Mouse (Mus musculus) heart, adult 2 months (tissue): Measurements from ENCODE around the gene Cerk. TPM values are rescaled to one million over a fixed set of nuclear protein-coding genes. Genes with fewer than 3 reads are reported as not detected.
"Not testable (repeated sequence)": the region's sequence is repeated elsewhere in the genome, so short reads cannot be mapped to it uniquely, and the experiment has no call there.

Experiments
- DNase-seq, 2 experiments: peaks; one replicate each; pipeline ENCODE4 v3.0.0; 2021
- H3K27ac ChIP-seq: fragments of 200-600 bp; 2 replicates; pipeline ENCODE4 v1.8.1; 2022
- H3K27me3 ChIP-seq: fragments of 200-500 bp; 2 replicates; pipeline ENCODE4 v1.6.1; 2012; ENCODE audit warnings: mild to moderate bottlenecking, low read length, inconsistent platforms, mixed read lengths; ENCODE audit not compliant: control insufficient read depth, insufficient read depth
- H3K36me3 ChIP-seq: fragments of 200-500 bp; 2 replicates; pipeline ENCODE4 v1.6.1; 2012; ENCODE audit warnings: low read length, inconsistent platforms; ENCODE audit not compliant: control insufficient read depth, insufficient read depth
- H3K4me1 ChIP-seq: fragments of 200-500 bp; 2 replicates; pipeline ENCODE4 v1.6.1; 2011; ENCODE audit warnings: low read length; ENCODE audit not compliant: control insufficient read depth, insufficient read depth
- H3K4me3 ChIP-seq: fragments of 200-600 bp; 2 replicates; pipeline ENCODE4 v1.8.1; 2022
- H3K79me2 ChIP-seq: fragments of 200-500 bp; replicated peaks from 2 replicates; pipeline ENCODE4 v1.6.1; 2012; ENCODE audit warnings: mild to moderate bottlenecking, inconsistent platforms, low read length, moderate library complexity, mixed read lengths; ENCODE audit not compliant: control insufficient read depth, insufficient read depth
- H3K9ac ChIP-seq: fragments of 200-500 bp; 2 replicates; pipeline ENCODE4 v1.6.1; 2012; ENCODE audit warnings: low read depth, mild to moderate bottlenecking, control low read depth, inconsistent platforms, low read length, mixed read lengths
- CTCF ChIP-seq: fragments of 200-600 bp; IDR thresholded peaks from 2 replicates; pipeline ENCODE4 v1.8.1; 2022; ENCODE audit warnings: antibody characterized with exemption, mild to moderate bottlenecking, moderate library complexity
- EP300 ChIP-seq: fragments of 200-500 bp; IDR thresholded peaks from 2 replicates; pipeline ENCODE4 v1.6.1; 2011; ENCODE audit warnings: low read depth, low read length, control low read depth; ENCODE audit not compliant: insufficient read depth
- POLR2A ChIP-seq: fragments of 200-500 bp; IDR thresholded peaks from 2 replicates; pipeline ENCODE4 v1.6.1; 2011; ENCODE audit warnings: mild to moderate bottlenecking, low read depth, low read length, control low read depth; ENCODE audit not compliant: insufficient read depth
- WGBS: fragments of 180-500 bp; shearing (Covaris S2); methylation state at CpG from one replicate; pipeline ENCODE4 v1.1.7; 2018; 5-methylcytosine and 5-hydroxymethylcytosine counted together
- intact Hi-C: fragments of 180-260 bp; cut with DNase I; formaldehyde crosslinking; loops from one replicate; pipeline ENCODE4 v1.15.1; 2025
- polyA plus RNA-seq: library from polyadenylated mRNA; depleted of rRNA; stranded (reverse); fragments of >200 nt; gene quantifications from 2 replicates; pipeline ENCODE4 v1.2.3, GENCODE M21; 2012
- total RNA-seq, 2 experiments: library from RNA; stranded (reverse); gene quantifications; 2 replicates each; pipeline ENCODE4 v1.2.3; 2021

Cerk gene
- total and polyA plus RNA-seq, 3 experiments = 26.0 to 33.5 (median 30.4) TPM

DNA sequence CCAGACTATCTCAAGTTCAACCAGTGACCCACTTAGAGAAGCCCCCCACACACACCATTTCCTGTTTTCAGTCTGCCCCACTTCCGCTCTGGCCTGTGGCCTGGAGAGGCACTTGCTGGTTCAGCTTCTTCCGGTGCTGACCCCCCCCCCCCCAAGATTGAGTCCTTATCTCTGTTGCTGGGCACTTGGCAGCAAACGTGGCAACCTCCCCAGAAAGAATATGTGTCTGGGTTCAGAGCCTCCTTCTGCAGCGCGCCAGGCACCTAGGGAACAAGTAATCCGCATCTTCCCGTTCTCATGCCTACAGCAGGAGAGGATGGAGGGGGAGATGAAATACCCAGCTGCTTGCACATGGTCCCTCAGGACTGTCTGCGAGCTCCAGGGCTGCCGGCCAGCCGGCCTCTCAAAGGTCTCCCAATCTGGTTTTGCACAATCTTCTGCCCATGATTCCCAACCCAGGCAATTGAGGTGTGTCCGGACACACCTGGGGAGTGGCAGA lies 4.0 kb downstream of the Cerk start:
- 0 out of 2 replicates have a peak overlapping the region, but pooled peaks have one; percentile 2 for H3K9ac ChIP-seq

DNA sequence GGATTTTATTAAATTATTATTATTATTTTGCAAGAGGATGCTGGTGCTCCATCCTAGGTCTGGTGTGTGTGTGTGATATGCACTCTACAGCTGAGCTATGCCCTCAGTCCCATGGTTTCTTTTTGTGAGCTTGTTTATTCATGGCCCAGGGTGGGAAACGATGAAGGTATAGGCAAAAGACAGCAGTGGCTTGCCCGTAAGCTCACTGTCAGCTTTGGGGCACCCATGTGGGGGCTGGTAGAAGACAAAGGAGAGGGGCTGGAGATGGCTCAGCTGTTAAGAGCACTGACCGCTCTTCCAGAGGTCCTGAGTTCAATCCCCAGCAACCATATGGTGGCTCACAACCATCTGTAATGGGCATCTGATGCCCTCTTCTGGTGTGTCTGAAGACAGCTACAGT lies 4.6 kb downstream of the Cerk start:
- H3K36me3 ChIP-seq, H3K4me3 ChIP-seq, H3K27me3 ChIP-seq, H3K9ac ChIP-seq, DNase-seq, H3K79me2 ChIP-seq, intact Hi-C loops: not testable (repeated sequence)
- peak overlapping the region; percentile 70; the same call in 1 of the 2 replicates for H3K27ac ChIP-seq
- peaks cover 33% of the 10 kb centered on the region for H3K4me1 ChIP-seq
- 0 out of 2 replicates have a peak, but pooled peaks have one; percentile 12 for TF ChIP-seq CTCF
- WGBS = 87% methylated on average over 3 of the region's 3 CpGs

More for the DNA sequence above, 4.0 kb downstream of the Cerk start:
- DNase-seq = peak; percentile 75 to 79
- Histone ChIP-seq H3K27ac (peak overlapping the region; percentile 70), H3K4me3 (peak overlapping the region; percentile 22; the same call in 1 of the 2 replicates), H3K79me2 (no peaks in the 10 kb centered on the region; the same call in 1 of the 2 replicates), H3K27me3 (no peaks in the 10 kb centered on the region), H3K36me3 (no peaks in the 10 kb centered on the region), H3K4me1 (peaks cover 33% of the 10 kb centered on the region)
- 3% methylated on average over 11 of the region's 11 CpGs for WGBS
- TF ChIP-seq POLR2A (no peak), CTCF (no peak), EP300 (0 out of 2 replicates have a peak, but pooled peaks have one; percentile 6)
- intact Hi-C loops = no loop called here

DNA sequence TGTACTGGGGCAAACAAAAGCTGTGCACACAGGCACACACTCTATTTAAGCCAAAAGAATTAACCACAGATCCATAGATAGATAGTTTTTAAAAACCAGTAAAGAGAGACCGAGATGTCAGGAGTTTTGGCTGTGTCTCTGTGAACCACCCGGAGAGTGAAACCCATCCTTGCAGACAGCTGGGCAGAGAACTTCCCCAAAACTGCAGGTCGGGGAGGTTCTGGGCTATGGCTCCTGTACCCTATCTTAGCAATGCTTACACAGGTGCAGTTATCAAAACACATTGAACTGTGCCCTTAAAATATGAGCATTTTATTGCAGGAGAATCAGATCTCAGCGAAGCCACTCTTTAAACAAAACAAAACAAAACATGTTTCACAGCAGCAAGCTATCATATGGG lies 5.5 kb downstream of the Cerk start:
- intact Hi-C loops = no loop called here
- Histone ChIP-seq H3K36me3 (no peaks in the 10 kb centered on the region), H3K9ac (no peak overlapping the region), H3K4me3 (no peak overlapping the region), H3K27me3 (no peaks in the 10 kb centered on the region), H3K27ac (no peak overlapping the region; the same call in 1 of the 2 replicates), H3K4me1 (peaks cover 32% of the 10 kb centered on the region), H3K79me2 (no peaks in the 10 kb centered on the region; the same call in 1 of the 2 replicates)
- no peak for TF ChIP-seq EP300
- TF ChIP-seq POLR2A = no peak
- TF ChIP-seq CTCF = no peak
- DNase-seq = no peak
- WGBS = 77% methylated on average over 4 of the region's 4 CpGs

DNA sequence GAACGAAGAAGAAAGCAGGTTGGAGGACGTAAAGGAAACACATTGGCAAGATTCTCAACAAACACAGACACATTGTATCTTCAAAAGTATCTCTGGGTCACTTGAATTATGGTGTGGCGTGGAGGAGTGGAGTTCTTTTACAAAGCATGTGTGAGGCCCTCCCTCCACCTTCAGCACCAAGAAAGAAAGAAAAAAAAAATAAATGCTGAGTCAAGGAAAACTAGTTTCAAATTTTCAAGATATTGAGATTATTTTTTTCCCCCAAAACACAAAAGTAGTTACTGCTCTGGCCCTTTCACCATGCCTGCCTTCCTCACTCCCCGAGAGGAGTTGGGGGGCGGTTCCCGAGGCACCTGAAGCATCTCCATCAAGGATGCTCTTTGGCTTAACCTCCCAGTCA lies 7.3 kb downstream of the Cerk start:
- Histone ChIP-seq H3K9ac (no peak overlapping the region), H3K4me1 (peaks cover 32% of the 10 kb centered on the region)

DNA sequence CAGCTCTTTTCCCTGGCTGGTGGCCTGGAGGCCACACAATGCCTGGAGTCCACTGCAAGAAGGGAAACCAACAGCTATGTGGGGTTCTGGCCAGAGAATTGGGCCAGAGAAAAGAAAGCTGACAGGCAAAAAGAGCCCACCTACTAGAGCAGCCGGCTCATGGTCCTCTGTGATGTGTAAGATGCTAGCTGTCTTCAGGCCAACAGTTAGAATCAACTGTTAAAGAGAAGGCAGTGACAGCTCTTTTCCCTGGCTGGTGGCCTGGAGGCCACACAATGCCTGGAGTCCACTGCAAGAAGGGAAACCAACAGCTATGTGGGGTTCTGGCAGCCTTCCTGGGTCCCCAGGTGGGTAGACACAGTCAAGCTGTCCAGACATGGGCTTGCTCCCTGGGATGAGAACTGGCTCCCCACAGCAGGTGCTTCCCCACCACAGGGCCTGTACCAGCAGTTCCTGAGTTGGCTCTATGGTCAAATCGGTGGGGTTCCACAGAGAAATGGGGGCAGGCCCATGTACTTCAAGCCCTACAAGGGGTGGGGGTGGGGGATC lies 8.2 kb downstream of the Cerk start:
- 46% methylated on average over 2 of the region's 2 CpGs for WGBS

More for the DNA sequence above, 7.3 kb downstream of the Cerk start:
- TF ChIP-seq EP300 = no peak
- TF ChIP-seq POLR2A = no peak
- TF ChIP-seq CTCF = no peak
- Histone ChIP-seq H3K27ac (peak overlapping the region; percentile 55), H3K27me3 (no peaks in the 10 kb centered on the region), H3K4me3 (no peak overlapping the region), H3K79me2 (no peaks in the 10 kb centered on the region; the same call in 1 of the 2 replicates), H3K36me3 (no peaks in the 10 kb centered on the region)
- no peak for DNase-seq
- 94% methylated on average over 6 of the region's 6 CpGs for WGBS
- intact Hi-C loops = no loop called here

More for the DNA sequence above, 8.2 kb downstream of the Cerk start:
- H3K9ac ChIP-seq, H3K36me3 ChIP-seq, H3K4me3 ChIP-seq, H3K27me3 ChIP-seq, H3K79me2 ChIP-seq, intact Hi-C loops: not testable (repeated sequence)
- Histone ChIP-seq H3K27ac (peak overlapping the region; percentile 55), H3K4me1 (peaks cover 34% of the 10 kb centered on the region)
- peak in 1 of 2 experiments; percentile 33 for DNase-seq
